Mouse (Mus musculus) hindbrain, embryonic 13.5 days (tissue): ENCODE results near the gene Zfp444. TPM values are rescaled to one million over a fixed set of nuclear protein-coding genes. Genes with fewer than 3 reads are reported as not detected.

Experiments
- ATAC-seq: fragments of 200-750 bp; cut with Nextera tagmentation; 2 replicates; pipeline ENCODE4 v1.8.0; 2017; ENCODE audit warnings: moderate TSS enrichment; ENCODE audit not compliant: low FRiP score
- H3K27ac ChIP-seq: fragments of 300-500 bp; sonication (generic); 2 replicates; pipeline ENCODE4 v1.5.1; 2015; ENCODE audit warnings: inconsistent platforms, mild to moderate bottlenecking, moderate library complexity
- H3K27me3 ChIP-seq: fragments of 300-500 bp; sonication (generic); 2 replicates; pipeline ENCODE4 v1.6.1; 2015; ENCODE audit warnings: mild to moderate bottlenecking, inconsistent platforms
- H3K36me3 ChIP-seq: fragments of 300-500 bp; sonication (generic); 2 replicates; pipeline ENCODE4 v1.6.1; 2015; ENCODE audit warnings: mild to moderate bottlenecking, inconsistent platforms
- H3K4me1 ChIP-seq: fragments of 300-500 bp; sonication (generic); replicated peaks from 2 replicates; pipeline ENCODE4 v1.6.1; 2015; ENCODE audit warnings: inconsistent platforms
- H3K4me2 ChIP-seq: fragments of 300-500 bp; sonication (generic); 2 replicates; pipeline ENCODE4 v1.6.1; 2015; ENCODE audit warnings: inconsistent platforms, mild to moderate bottlenecking, moderate library complexity
- H3K4me3 ChIP-seq: fragments of 300-500 bp; sonication (generic); 2 replicates; pipeline ENCODE4 v1.5.1; 2015; ENCODE audit warnings: mild to moderate bottlenecking, inconsistent platforms
- H3K9ac ChIP-seq: fragments of 300-500 bp; sonication (generic); 2 replicates; pipeline ENCODE4 v1.6.1; 2015; ENCODE audit warnings: mild to moderate bottlenecking, inconsistent platforms
- H3K9me3 ChIP-seq: fragments of 300-500 bp; sonication (generic); 2 replicates; pipeline ENCODE4 v1.6.1; 2016; ENCODE audit warnings: inconsistent platforms
- WGBS: fragments of 180-500 bp; shearing (Covaris S2); methylation state at CpG from one replicate; pipeline ENCODE4 v1.1.7; 2015; 5-methylcytosine and 5-hydroxymethylcytosine counted together
- polyA plus RNA-seq: library from polyadenylated mRNA; unstranded; fragments of >200 nt; fragmentation: Nextera tagmentation; extraction: Ambion mirVana; gene quantifications from 2 replicates; pipeline ENCODE4 v1.2.1, GENCODE M21; 2015

Zfp444 gene
- 89.1 and 94.9 TPM in 2 replicates for polyA plus RNA-seq

GRCm38 (mm10) chr7:6172006-6172649 is at the start of gene Zfp444:
Zfp444 (plus strand) TSS chr7:6172226.
- Histone ChIP-seq H3K9ac (peak within 1 kb of the TSS; percentile 84), H3K4me3 (peak within 1 kb of the TSS; percentile 69), H3K27ac (peak within 1 kb of the TSS; percentile 91), H3K4me1 (peaks cover 18% of the 10 kb centered on the region), H3K27me3 (no peaks in the 10 kb centered on the region), H3K9me3 (no peaks in the 10 kb centered on the region), H3K4me2 (peak within 1 kb of the TSS; percentile 75), H3K36me3 (peaks cover 15% of the 10 kb centered on the region; the same call in 1 of the 2 replicates)
- WGBS, result under 1% methylated on average over 37 of the region's 37 CpGs
- peak; percentile 97 for ATAC-seq

DNA sequence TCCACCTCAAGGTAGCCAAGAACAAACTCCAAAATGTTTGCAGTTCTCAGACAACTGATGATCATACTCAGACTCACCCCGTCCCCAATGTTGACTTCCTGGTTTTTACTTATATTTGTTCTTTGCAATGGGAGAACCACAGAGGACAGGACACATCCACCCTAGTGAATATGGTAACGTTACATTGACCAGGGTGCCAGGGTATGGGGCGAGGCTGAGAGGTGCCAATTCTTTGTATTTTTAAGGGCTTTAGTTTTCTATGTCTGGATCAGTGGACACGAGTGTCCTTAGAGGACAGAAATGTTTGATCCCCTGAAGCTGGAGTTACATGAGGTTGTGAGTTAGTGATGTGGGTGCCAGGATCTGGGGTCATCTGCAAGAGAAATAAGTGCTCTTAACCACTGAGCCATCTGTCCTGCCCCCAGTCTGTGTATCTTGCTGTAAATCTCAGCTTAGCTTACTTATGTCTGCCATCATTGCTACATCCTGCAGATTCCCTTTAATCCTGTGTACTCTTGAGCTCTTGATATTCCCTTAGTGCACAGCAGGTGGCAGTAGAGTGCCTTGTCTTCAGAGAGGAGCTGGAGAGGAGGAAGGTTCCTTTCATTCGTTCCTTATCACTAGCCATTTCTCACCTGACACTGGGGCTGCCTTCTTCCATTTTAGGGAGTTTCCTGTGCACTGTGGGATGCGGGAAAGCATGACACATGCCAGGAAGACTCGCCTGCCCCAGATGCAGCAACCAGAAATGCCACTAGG is 45.2 kb upstream of the Zfp444 start:
- peaks cover 3% of the 10 kb centered on the region; the same call in 1 of the 2 replicates for H3K4me1 ChIP-seq
- no peaks in the 10 kb centered on the region for H3K27me3 ChIP-seq
- no peaks in the 10 kb centered on the region; the same call in 1 of the 2 replicates for H3K9me3 ChIP-seq
- peaks cover 12% of the 10 kb centered on the region for H3K36me3 ChIP-seq
- no peak overlapping the region for H3K4me3 ChIP-seq
- ATAC-seq, result peak; percentile 72
- H3K27ac ChIP-seq, result 0 out of 2 replicates have a peak overlapping the region, but pooled peaks have one; percentile 36
- no peak overlapping the region for H3K4me2 ChIP-seq
- WGBS, result 36% methylated on average over 7 of the region's 7 CpGs
- no peak overlapping the region for H3K9ac ChIP-seq

GRCm38 (mm10) chr7:6130346-6130745 is 41.7 kb upstream of the Zfp444 start:
- Histone ChIP-seq H3K4me1 (peaks cover 3% of the 10 kb centered on the region; the same call in 1 of the 2 replicates), H3K4me3 (no peak overlapping the region), H3K27me3 (no peaks in the 10 kb centered on the region), H3K9me3 (peaks cover 10% of the 10 kb centered on the region; the same call in 1 of the 2 replicates), H3K36me3 (peaks cover 34% of the 10 kb centered on the region), H3K27ac (no peak overlapping the region), H3K4me2 (no peak overlapping the region), H3K9ac (no peak overlapping the region)
- no peak for ATAC-seq
- 57% methylated on average over 4 of the region's 4 CpGs for WGBS

DNA sequence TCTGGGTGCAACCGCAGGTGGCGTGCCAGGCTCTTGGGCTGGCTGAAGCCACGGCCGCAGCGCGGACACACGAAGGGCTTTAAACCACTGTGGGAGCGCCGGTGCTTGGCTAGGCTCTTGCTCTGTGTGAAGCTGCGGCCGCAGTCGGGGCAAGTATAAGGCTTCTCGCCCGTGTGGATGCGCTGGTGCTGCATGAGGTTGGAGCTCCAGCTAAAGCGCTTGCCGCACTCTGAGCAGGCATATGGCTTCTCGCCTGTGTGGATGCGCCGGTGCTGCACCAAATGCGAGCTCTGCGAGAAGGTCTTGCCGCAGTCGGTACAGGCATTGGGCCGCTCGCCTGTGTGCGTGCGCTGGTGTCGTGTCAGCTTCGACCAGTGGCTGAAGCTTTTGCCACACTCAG is 39.4 kb upstream of the Zfp444 start:
- H3K9me3 ChIP-seq, result peaks cover 10% of the 10 kb centered on the region; the same call in 1 of the 2 replicates
- H3K27me3 ChIP-seq, result no peaks in the 10 kb centered on the region
- H3K36me3 ChIP-seq, result peaks cover 41% of the 10 kb centered on the region
- WGBS, result 82% methylated on average over 30 of the region's 30 CpGs
- no peak for ATAC-seq
- H3K9ac ChIP-seq, result no peak overlapping the region
- H3K4me2 ChIP-seq, result no peak overlapping the region
- H3K4me1 ChIP-seq, result no peaks in the 10 kb centered on the region
- no peak overlapping the region for H3K4me3 ChIP-seq
- no peak overlapping the region for H3K27ac ChIP-seq

GRCm38 (mm10) chr7:6136497-6136896 is 35.5 kb upstream of the Zfp444 start:
- Histone ChIP-seq H3K4me2 (no peak overlapping the region), H3K4me1 (no peaks in the 10 kb centered on the region), H3K9ac (no peak overlapping the region), H3K27ac (no peak overlapping the region), H3K4me3 (no peak overlapping the region), H3K27me3 (no peaks in the 10 kb centered on the region), H3K36me3 (peaks cover 41% of the 10 kb centered on the region), H3K9me3 (peaks cover 10% of the 10 kb centered on the region; the same call in 1 of the 2 replicates)
- ATAC-seq, result no peak

- Histone ChIP-seq H3K36me3 (peaks cover 21% of the 10 kb centered on the region), H3K27ac (no peak overlapping the region), H3K9me3 (no peaks in the 10 kb centered on the region), H3K4me2 (no peak overlapping the region), H3K27me3 (no peaks in the 10 kb centered on the region), H3K9ac (no peak overlapping the region), H3K4me3 (no peak overlapping the region), H3K4me1 (peaks cover 6% of the 10 kb centered on the region)
- no peak for ATAC-seq
- 87% methylated on average over 3 of the region's 3 CpGs for WGBS
Measured at GRCm38 (mm10) chr7:6139295-6139694, 32.7 kb upstream of the Zfp444 start.

DNA sequence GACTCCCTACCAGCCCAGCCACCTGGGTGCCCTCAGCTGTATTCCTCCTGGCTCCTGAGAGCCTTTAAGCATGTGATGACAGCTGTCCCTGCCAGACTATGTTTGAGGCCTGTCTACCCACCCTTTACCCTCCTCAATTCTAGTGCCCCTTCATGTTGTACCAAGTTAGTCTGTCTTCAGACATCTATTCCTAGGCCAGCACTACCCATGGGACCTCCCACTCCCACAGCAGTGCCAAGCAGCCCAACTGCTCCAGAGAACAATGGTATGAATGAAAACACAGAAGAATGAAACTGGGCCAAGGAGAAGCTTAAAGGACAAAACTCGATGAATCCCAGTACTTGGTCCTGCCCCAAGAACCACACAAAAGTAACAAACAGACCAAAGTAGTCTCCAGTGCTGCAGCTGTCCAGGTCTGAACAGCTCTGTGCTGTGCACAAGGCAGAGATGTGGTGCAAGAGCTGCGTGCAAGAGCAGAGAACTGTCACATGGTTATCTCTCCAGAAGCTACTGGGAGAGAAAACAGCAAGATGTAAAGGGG is 28.0 kb upstream of the Zfp444 start:
- H3K27ac ChIP-seq, result no peak overlapping the region
- H3K9ac ChIP-seq, result no peak overlapping the region
- peak; percentile 41; the same call in 1 of the 2 replicates for ATAC-seq
- peaks cover 39% of the 10 kb centered on the region for H3K4me1 ChIP-seq
- H3K27me3 ChIP-seq, result no peaks in the 10 kb centered on the region
- H3K4me3 ChIP-seq, result no peak overlapping the region
- H3K4me2 ChIP-seq, result no peak overlapping the region
- WGBS, result 74% methylated on average over 2 of the region's 2 CpGs
- H3K36me3 ChIP-seq, result peaks cover 12% of the 10 kb centered on the region
- H3K9me3 ChIP-seq, result no peaks in the 10 kb centered on the region

DNA sequence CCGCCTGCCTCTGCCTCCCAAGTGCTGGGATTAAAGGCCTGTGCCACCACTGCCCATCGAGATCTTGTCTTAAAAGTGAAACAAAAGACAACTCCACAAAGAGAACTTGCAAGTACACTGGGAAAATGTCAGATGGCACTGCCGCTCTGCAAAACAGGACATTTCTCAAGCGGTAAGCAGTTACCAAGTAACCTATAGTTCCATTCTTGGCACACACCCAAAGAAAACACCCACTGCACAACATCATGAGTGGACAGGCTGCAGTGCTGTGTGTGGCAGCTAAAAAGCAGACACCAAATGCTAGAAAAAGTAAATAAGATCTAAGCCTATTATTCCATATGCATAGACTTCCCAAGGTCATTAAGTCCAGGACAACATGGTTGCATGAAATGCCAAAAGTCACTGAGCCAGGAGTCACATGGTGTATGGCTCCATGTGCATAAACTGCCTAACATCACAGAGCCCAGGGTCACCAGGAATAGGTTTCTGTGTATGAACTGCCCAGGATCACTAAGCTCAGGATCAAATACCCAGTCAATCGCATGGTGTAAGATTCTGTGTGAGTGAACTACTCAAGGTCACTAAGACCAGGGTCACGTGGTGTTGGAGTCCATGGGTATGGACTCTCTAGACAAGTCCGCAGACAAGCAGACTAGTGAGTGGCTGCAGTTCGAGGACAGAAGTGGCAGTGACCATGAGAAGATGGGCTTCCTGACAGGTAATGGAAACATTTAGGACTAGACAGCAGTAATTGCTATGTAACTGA is 26.4 kb upstream of the Zfp444 start:
- Histone ChIP-seq H3K4me3 (no peak overlapping the region), H3K27ac (peak overlapping the region; percentile 44; the same call in 1 of the 2 replicates), H3K9me3 (no peaks in the 10 kb centered on the region), H3K4me1 (peaks cover 42% of the 10 kb centered on the region), H3K4me2 (no peak overlapping the region), H3K27me3 (no peaks in the 10 kb centered on the region), H3K36me3 (peaks cover 6% of the 10 kb centered on the region), H3K9ac (no peak overlapping the region)
- 83% methylated on average over 8 of the region's 8 CpGs for WGBS
- no peak; the same call in 1 of the 2 replicates for ATAC-seq

- ATAC-seq, result no peak
- WGBS, result 85% methylated on average over 7 of the region's 7 CpGs
- no peak overlapping the region for H3K27ac ChIP-seq
- no peaks in the 10 kb centered on the region for H3K9me3 ChIP-seq
- H3K9ac ChIP-seq, result no peak overlapping the region
- no peaks in the 10 kb centered on the region for H3K27me3 ChIP-seq
- peaks cover 6% of the 10 kb centered on the region for H3K36me3 ChIP-seq
- peaks cover 48% of the 10 kb centered on the region for H3K4me1 ChIP-seq
- no peak overlapping the region for H3K4me2 ChIP-seq
- H3K4me3 ChIP-seq, result no peak overlapping the region
Measured at GRCm38 (mm10) chr7:6146194-6146981, 25.6 kb upstream of the Zfp444 start.

- no peaks in the 10 kb centered on the region for H3K9me3 ChIP-seq
- peak overlapping the region; percentile 48; the same call in 1 of the 2 replicates for H3K27ac ChIP-seq
- H3K9ac ChIP-seq, result no peak overlapping the region
- H3K27me3 ChIP-seq, result no peaks in the 10 kb centered on the region
- H3K4me1 ChIP-seq, result peaks cover 49% of the 10 kb centered on the region
- peaks cover 2% of the 10 kb centered on the region for H3K36me3 ChIP-seq
- no peak overlapping the region for H3K4me2 ChIP-seq
- 85% methylated on average over 2 of the region's 2 CpGs for WGBS
- no peak for ATAC-seq
- no peak overlapping the region for H3K4me3 ChIP-seq
Measured at GRCm38 (mm10) chr7:6146982-6147325, 25.1 kb upstream of the Zfp444 start.

GRCm38 (mm10) chr7:6147688-6148087 is 24.3 kb upstream of the Zfp444 start:
- peaks cover 49% of the 10 kb centered on the region for H3K4me1 ChIP-seq
- no peak overlapping the region for H3K4me3 ChIP-seq
- H3K27ac ChIP-seq, result no peak overlapping the region
- no peaks in the 10 kb centered on the region for H3K27me3 ChIP-seq
- no peak for ATAC-seq
- H3K36me3 ChIP-seq, result no peaks in the 10 kb centered on the region
- no peak overlapping the region for H3K4me2 ChIP-seq
- no peaks in the 10 kb centered on the region for H3K9me3 ChIP-seq
- no peak overlapping the region for H3K9ac ChIP-seq
- 85% methylated on average over 5 of the region's 5 CpGs for WGBS
